Mouse (Mus musculus): ENCODE data around the gene Nup188.

DNA sequence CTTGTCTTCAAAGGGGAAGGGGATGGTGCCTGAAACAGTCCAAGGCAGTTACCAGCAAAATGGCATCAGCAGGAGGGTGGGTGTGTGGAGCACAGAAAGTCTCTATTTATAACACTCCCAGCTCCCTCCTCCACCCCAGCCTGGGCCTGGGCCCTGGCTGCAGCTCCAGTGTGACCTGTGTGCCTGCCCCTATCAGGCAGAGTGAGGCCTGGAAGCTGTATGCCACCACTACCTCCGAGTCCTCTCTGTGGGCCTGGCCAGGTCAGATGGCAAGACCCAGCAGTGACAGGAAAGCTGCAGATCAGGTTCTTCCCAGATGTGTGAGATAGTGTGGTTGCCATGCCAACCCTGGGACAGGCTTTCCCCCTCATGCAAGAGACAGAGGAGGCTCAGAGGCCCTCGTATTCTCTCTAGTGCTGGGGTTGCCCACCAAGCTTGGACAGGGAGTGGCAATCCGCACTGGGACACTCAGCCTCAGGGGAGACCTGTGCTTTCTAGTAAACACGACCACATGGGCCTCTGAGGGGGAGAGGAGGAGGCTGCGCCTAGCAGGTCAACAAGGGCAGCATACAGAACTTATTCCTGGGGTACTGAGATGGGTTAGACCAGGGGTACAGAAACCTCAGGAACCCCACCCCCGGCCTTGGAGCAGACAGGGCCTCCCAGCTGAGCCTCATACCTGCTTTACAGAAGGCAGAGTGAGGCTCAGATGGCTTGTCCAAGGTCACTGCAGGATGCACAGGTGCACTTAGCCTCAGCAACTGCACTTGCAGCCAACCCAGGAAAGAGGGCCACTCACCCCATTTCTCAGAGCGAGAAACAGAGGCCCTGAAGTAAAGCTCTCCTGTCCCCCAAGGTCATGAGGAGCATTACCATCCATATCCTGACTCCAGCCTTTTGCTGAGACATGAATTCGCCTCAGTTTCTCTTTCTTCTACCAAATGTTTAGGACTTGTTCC, 71.6 kb downstream of the Nup188 start:
- TF ChIP-seq POLR2A (IDR thresholded peaks at IDR 0.05; ENCODE audit: low read depth, low read length), result no peak
- no peak for TF ChIP-seq CTCF (conservative IDR thresholded peaks at IDR 0.05; ENCODE audit: insufficient read depth, insufficient read length, low read depth, low read length)
